Mouse (Mus musculus) forebrain, embryonic 16.5 days (tissue): ENCODE data around the gene Lrrc9. TPM values are rescaled to one million over a fixed set of nuclear protein-coding genes. Genes with fewer than 3 reads are reported as not detected.

ENCODE experiments used
- ATAC-seq: fragments of 200-750 bp; cut with Nextera tagmentation; 2 replicates; pipeline ENCODE4 v1.8.0; 2017; ENCODE audit warnings: mild to moderate bottlenecking, moderate library complexity
- H3K27ac ChIP-seq: fragments of 300-500 bp; sonication (generic); 2 replicates; pipeline ENCODE4 v1.5.1; 2014; ENCODE audit warnings: low read length, control low read depth
- H3K27me3 ChIP-seq: fragments of 300-500 bp; sonication (generic); replicated peaks from 2 replicates; pipeline ENCODE4 v1.6.1; 2014; ENCODE audit warnings: low read length; ENCODE audit not compliant: control insufficient read depth, insufficient read depth
- H3K36me3 ChIP-seq: fragments of 300-500 bp; sonication (generic); 2 replicates; pipeline ENCODE4 v1.6.1; 2014; ENCODE audit not compliant: control insufficient read depth, insufficient read depth
- H3K4me1 ChIP-seq: fragments of 300-500 bp; sonication (generic); replicated peaks from 2 replicates; pipeline ENCODE4 v1.6.1; 2014; ENCODE audit warnings: low read length; ENCODE audit not compliant: control insufficient read depth, insufficient read depth
- H3K4me2 ChIP-seq: fragments of 300-500 bp; sonication (generic); 2 replicates; pipeline ENCODE4 v1.6.1; 2014; ENCODE audit warnings: mild to moderate bottlenecking, low read length, control low read depth
- H3K4me3 ChIP-seq: fragments of 300-500 bp; sonication (generic); replicated peaks from 2 replicates; pipeline ENCODE4 v1.5.1; 2014; ENCODE audit warnings: mild to moderate bottlenecking, low read length, control low read depth
- H3K9ac ChIP-seq: fragments of 300-500 bp; sonication (generic); replicated peaks from 2 replicates; pipeline ENCODE4 v1.6.1; 2014; ENCODE audit warnings: low read depth, low read length, control low read depth
- H3K9me3 ChIP-seq: fragments of 300-500 bp; sonication (generic); 2 replicates; pipeline ENCODE4 v1.6.1; 2016; ENCODE audit warnings: low read length; ENCODE audit not compliant: control insufficient read depth
- WGBS: fragments of 180-500 bp; shearing (Covaris S2); extraction: QIAGEN DNeasy Blood & Tissue Kit; methylation state at CpG from one replicate; pipeline ENCODE4 v1.1.7; 2014; 5-methylcytosine and 5-hydroxymethylcytosine counted together
- polyA plus RNA-seq: library from polyadenylated mRNA; unstranded; fragments of >200 nt; fragmentation: Nextera tagmentation; extraction: Ambion mirVana; gene quantifications from 2 replicates; pipeline ENCODE4 v1.2.1, GENCODE M21; 2015

Gene Lrrc9
- polyA plus RNA-seq, 1 experiment from 2014 or later = 3.4 TPM

GRCm38 (mm10) chr12:72422681-72423080, 19.0 kb upstream of the Lrrc9 start:
- H3K9me3 ChIP-seq = no peaks in the 10 kb centered on the region
- no peaks in the 10 kb centered on the region for H3K4me1 ChIP-seq
- no peak overlapping the region for H3K4me2 ChIP-seq
- no peak overlapping the region for H3K9ac ChIP-seq
- no peak for ATAC-seq
- H3K36me3 ChIP-seq = no peaks in the 10 kb centered on the region
- no peaks in the 10 kb centered on the region for H3K27me3 ChIP-seq
- WGBS = 55% methylated on average over 4 of the region's 4 CpGs
- no peak overlapping the region for H3K27ac ChIP-seq
- no peak overlapping the region for H3K4me3 ChIP-seq

GRCm38 (mm10) chr12:72427722-72428126, 13.9 kb upstream of the Lrrc9 start:
- WGBS = 14% methylated on average over 11 of the region's 11 CpGs
- Histone ChIP-seq H3K4me2 (peak overlapping the region; percentile 11; the same call in 1 of the 2 replicates), H3K9me3 (no peaks in the 10 kb centered on the region), H3K27me3 (no peaks in the 10 kb centered on the region), H3K4me1 (no peaks in the 10 kb centered on the region), H3K9ac (no peak overlapping the region), H3K36me3 (no peaks in the 10 kb centered on the region), H3K4me3 (no peak overlapping the region), H3K27ac (no peak overlapping the region)
- ATAC-seq = peak; percentile 63

GRCm38 (mm10) chr12:72432209-72432608, 9.5 kb upstream of the Lrrc9 start:
- no peak for ATAC-seq
- H3K9ac ChIP-seq = no peak overlapping the region
- 89% methylated on average over 4 of the region's 4 CpGs for WGBS
- no peaks in the 10 kb centered on the region for H3K9me3 ChIP-seq
- H3K36me3 ChIP-seq = no peaks in the 10 kb centered on the region
- H3K4me1 ChIP-seq = peaks cover 6% of the 10 kb centered on the region
- no peaks in the 10 kb centered on the region for H3K27me3 ChIP-seq
- H3K4me3 ChIP-seq = no peak overlapping the region
- H3K27ac ChIP-seq = no peak overlapping the region
- no peak overlapping the region for H3K4me2 ChIP-seq

- peak; percentile 23; the same call in 1 of the 2 replicates for ATAC-seq
- WGBS = 28% methylated on average over 9 of the region's 9 CpGs
- Histone ChIP-seq H3K4me2 (no peak overlapping the region), H3K27ac (no peak overlapping the region), H3K9me3 (no peaks in the 10 kb centered on the region), H3K4me3 (no peak overlapping the region), H3K27me3 (no peaks in the 10 kb centered on the region), H3K4me1 (peaks cover 11% of the 10 kb centered on the region), H3K36me3 (no peaks in the 10 kb centered on the region), H3K9ac (no peak overlapping the region)
These were observed 8.3 kb upstream of the Lrrc9 start for GRCm38 (mm10) chr12:72433241-72433865.

GRCm38 (mm10) chr12:72437676-72438341, 3.9 kb upstream of the Lrrc9 start:
- Histone ChIP-seq H3K27me3 (0 out of 2 replicates have a peak, but pooled peaks cover 3% of the 10 kb centered on the region), H3K9ac (no peak overlapping the region), H3K9me3 (no peaks in the 10 kb centered on the region), H3K4me3 (no peak overlapping the region), H3K36me3 (no peaks in the 10 kb centered on the region), H3K27ac (peak overlapping the region; percentile 75), H3K4me2 (no peak overlapping the region; the same call in 1 of the 2 replicates), H3K4me1 (peaks cover 31% of the 10 kb centered on the region)
- ATAC-seq = peak; percentile 69
- WGBS = 9% methylated on average over 10 of the region's 10 CpGs

- Histone ChIP-seq H3K9ac (no peak overlapping the region), H3K4me1 (peaks cover 31% of the 10 kb centered on the region), H3K36me3 (no peaks in the 10 kb centered on the region), H3K4me3 (no peak overlapping the region), H3K27me3 (0 out of 2 replicates have a peak, but pooled peaks cover 3% of the 10 kb centered on the region), H3K4me2 (no peak overlapping the region), H3K9me3 (no peaks in the 10 kb centered on the region), H3K27ac (no peak overlapping the region)
- 32% methylated on average over 6 of the region's 6 CpGs for WGBS
- no peak for ATAC-seq
These were observed 2.6 kb upstream of the Lrrc9 start for GRCm38 (mm10) chr12:72438961-72439480.

GRCm38 (mm10) chr12:72453941-72454340, 12.3 kb downstream of the Lrrc9 start:
- no peaks in the 10 kb centered on the region for H3K27me3 ChIP-seq
- no peak for ATAC-seq
- no peaks in the 10 kb centered on the region for H3K9me3 ChIP-seq
- peaks cover 3% of the 10 kb centered on the region; the same call in 1 of the 2 replicates for H3K4me1 ChIP-seq
- no peak overlapping the region for H3K27ac ChIP-seq
- H3K9ac ChIP-seq = no peak overlapping the region
- WGBS = 78% methylated on average over 17 of the region's 17 CpGs
- H3K4me2 ChIP-seq = no peak overlapping the region
- H3K36me3 ChIP-seq = no peaks in the 10 kb centered on the region
- H3K4me3 ChIP-seq = no peak overlapping the region

GRCm38 (mm10) chr12:72461191-72461893, 19.7 kb downstream of the Lrrc9 start:
- no peaks in the 10 kb centered on the region for H3K9me3 ChIP-seq
- ATAC-seq = peak; percentile 68
- no peak overlapping the region for H3K4me3 ChIP-seq
- peak overlapping the region; percentile 31 for H3K4me2 ChIP-seq
- H3K4me1 ChIP-seq = peaks cover 3% of the 10 kb centered on the region
- WGBS = 47% methylated on average over 11 of the region's 11 CpGs
- no peak overlapping the region for H3K27ac ChIP-seq
- H3K27me3 ChIP-seq = peaks cover 2% of the 10 kb centered on the region; the same call in 1 of the 2 replicates
- no peaks in the 10 kb centered on the region for H3K36me3 ChIP-seq
- H3K9ac ChIP-seq = no peak overlapping the region

GRCm38 (mm10) chr12:72461894-72462530, 20.3 kb downstream of the Lrrc9 start:
- H3K9ac ChIP-seq = no peak overlapping the region
- H3K4me2 ChIP-seq = peak overlapping the region; percentile 31
- H3K4me3 ChIP-seq = no peak overlapping the region
- H3K36me3 ChIP-seq = no peaks in the 10 kb centered on the region
- H3K9me3 ChIP-seq = no peaks in the 10 kb centered on the region
- H3K27ac ChIP-seq = no peak overlapping the region
- peaks cover 2% of the 10 kb centered on the region; the same call in 1 of the 2 replicates for H3K27me3 ChIP-seq
- peak; percentile 54 for ATAC-seq
- peaks cover 3% of the 10 kb centered on the region for H3K4me1 ChIP-seq
- WGBS = 42% methylated on average over 5 of the region's 5 CpGs
